Mouse (Mus musculus) right cerebral cortex, postnatal 4 days (tissue): ENCODE results near the gene Carmil2.

Source experiments
- DNase-seq: peaks from one replicate; pipeline ENCODE4 v3.0.0-alpha.2; 2022

Carmil2 gene

GRCm38 (mm10) chr8:105697196-105697780, 11.2 kb downstream of the Carmil2 start:
- no peak for DNase-seq

GRCm38 (mm10) chr8:105698734-105699133, 12.7 kb downstream of the Carmil2 start:
- DNase-seq, result no peak

GRCm38 (mm10) chr8:105699488-105700215, 13.6 kb downstream of the Carmil2 start:
- no peak for DNase-seq

- peak; percentile 50 for DNase-seq
Measured at GRCm38 (mm10) chr8:105700566-105700965, 14.5 kb downstream of the Carmil2 start.

- DNase-seq, result peak; percentile 98
Measured at GRCm38 (mm10) chr8:105700966-105701824, 15.1 kb downstream of the Carmil2 start, which contains the start of the genes Acd and Pard6a. TSS of gene Acd (minus strand) at chr8:105701102. TSS of gene Pard6a (plus strand) at chr8:105701148.

GRCm38 (mm10) chr8:105702001-105702401, 15.9 kb downstream of the Carmil2 start:
- no peak for DNase-seq

- DNase-seq, result no peak
Measured at GRCm38 (mm10) chr8:105702731-105703415, 16.8 kb downstream of the Carmil2 start.

GRCm38 (mm10) chr8:105704146-105704812, 18.2 kb downstream of the Carmil2 start:
- no peak for DNase-seq

GRCm38 (mm10) chr8:105704955-105705354, 18.9 kb downstream of the Carmil2 start:
- no peak for DNase-seq

- no peak for DNase-seq
Measured at GRCm38 (mm10) chr8:105706426-105706825, 20.4 kb downstream of the Carmil2 start.

GRCm38 (mm10) chr8:105707498-105708403, 21.7 kb downstream of the Carmil2 start, which contains the start of the genes 4933405L10Rik and Enkd1:
TSS of gene 4933405L10Rik (plus strand) at chr8:105707655.
TSS of gene Enkd1 (minus strand) at chr8:105708210.
- DNase-seq, result peak; percentile 82

GRCm38 (mm10) chr8:105708675-105709074, 22.6 kb downstream of the Carmil2 start:
- DNase-seq, result no peak

GRCm38 (mm10) chr8:105709317-105709716, 23.2 kb downstream of the Carmil2 start:
- no peak for DNase-seq

- no peak for DNase-seq
Measured at GRCm38 (mm10) chr8:105712286-105712685, 26.2 kb downstream of the Carmil2 start.

GRCm38 (mm10) chr8:105714139-105714538, 28.1 kb downstream of the Carmil2 start:
- DNase-seq, result peak; percentile 85

GRCm38 (mm10) chr8:105715042-105715441, 29.0 kb downstream of the Carmil2 start:
- DNase-seq, result no peak

GRCm38 (mm10) chr8:105716302-105716945, 30.4 kb downstream of the Carmil2 start:
- DNase-seq, result no peak

- no peak for DNase-seq
Measured at GRCm38 (mm10) chr8:105719637-105720036, 33.6 kb downstream of the Carmil2 start.

- DNase-seq, result no peak
Measured at GRCm38 (mm10) chr8:105722861-105723260, 36.8 kb downstream of the Carmil2 start.

- DNase-seq, result no peak
Measured at GRCm38 (mm10) chr8:105725726-105726125, 39.7 kb downstream of the Carmil2 start.
